Mouse (Mus musculus) kidney, adult 2 months (tissue): Measurements from ENCODE around the gene Gm3854. TPM values are rescaled to one million over a fixed set of nuclear protein-coding genes. Genes with fewer than 3 reads are reported as not detected.
"Not testable (repeated sequence)": the region's sequence is repeated elsewhere in the genome, so short reads cannot be mapped to it uniquely, and the experiment has no call there.

Experiments
- DNase-seq: peaks from one replicate; pipeline ENCODE4 v3.0.0; 2021
- H3K27ac ChIP-seq: fragments of 200-500 bp; 2 replicates; pipeline ENCODE4 v1.5.1; 2012; ENCODE audit warnings: low read depth, low read length, control low read depth, inconsistent platforms; ENCODE audit not compliant: insufficient read depth
- H3K27me3 ChIP-seq: fragments of 200-500 bp; replicated peaks from 2 replicates; pipeline ENCODE4 v1.6.1; 2012; ENCODE audit warnings: mild to moderate bottlenecking, moderate library complexity, low read length, inconsistent platforms; ENCODE audit not compliant: control insufficient read depth, insufficient read depth
- H3K36me3 ChIP-seq: fragments of 200-500 bp; 2 replicates; pipeline ENCODE4 v1.6.1; 2012; ENCODE audit warnings: mild to moderate bottlenecking, moderate library complexity, low read length, inconsistent platforms; ENCODE audit not compliant: control insufficient read depth, insufficient read depth
- H3K4me1 ChIP-seq: fragments of 200-500 bp; 2 replicates; pipeline ENCODE4 v1.6.1; 2011; ENCODE audit warnings: low read length; ENCODE audit not compliant: control insufficient read depth, insufficient read depth
- H3K4me3 ChIP-seq: fragments of 200-500 bp; 2 replicates; pipeline ENCODE4 v1.5.1; 2011; ENCODE audit warnings: mild to moderate bottlenecking, low read depth, low read length, control low read depth; ENCODE audit not compliant: insufficient read depth
- CTCF ChIP-seq: fragments of 200-500 bp; conservative IDR thresholded peaks from 2 replicates; pipeline ENCODE4 v1.5.1; 2011; ENCODE audit warnings: low read depth, mild to moderate bottlenecking, control low read depth, low read length, moderate library complexity, mixed read lengths; ENCODE audit not compliant: insufficient read depth, insufficient read length
- POLR2A ChIP-seq: fragments of 200-500 bp; IDR thresholded peaks from one replicate; pipeline ENCODE4 v1.6.1; 2011; ENCODE audit warnings: low read depth, low read length, control low read depth
- WGBS: fragments of 180-500 bp; shearing (Covaris S2); methylation state at CpG from one replicate; pipeline ENCODE4 v1.1.7; 2018; 5-methylcytosine and 5-hydroxymethylcytosine counted together
- polyA plus RNA-seq: library from polyadenylated mRNA; depleted of rRNA; stranded (reverse); fragments of >200 nt; gene quantifications from 2 replicates; pipeline ENCODE4 v1.2.3, GENCODE M21; 2012; rRNA removed

Gm3854 gene
- 0.19 and 0.28 TPM in 2 replicates for polyA plus RNA-seq

GRCm38 (mm10) chr7:6343501-6344071 is at the start of gene Gm3854:
TSS of gene Gm3854 (plus strand) at chr7:6343759.
- Histone ChIP-seq H3K4me1 (no peaks in the 10 kb centered on the region), H3K27me3 (no peaks in the 10 kb centered on the region), H3K27ac (no peak within 1 kb of the TSS), H3K36me3 (no peaks in the 10 kb centered on the region), H3K4me3 (peak within 1 kb of the TSS; percentile 71)
- TF ChIP-seq POLR2A (no peak), CTCF (no peak)
- under 1% methylated on average over 26 of the region's 26 CpGs for WGBS
- DNase-seq: peak; percentile 65

- not testable (repeated sequence) for H3K27me3 ChIP-seq, H3K27ac ChIP-seq, H3K4me1 ChIP-seq, DNase-seq, H3K4me3 ChIP-seq
- 89% methylated on average over 11 of the region's 11 CpGs for WGBS
- peaks cover 10% of the 10 kb centered on the region for H3K36me3 ChIP-seq
These were observed 42.8 kb upstream of the Gm3854 start for GRCm38 (mm10) chr7:6300796-6301195.

GRCm38 (mm10) chr7:6330458-6331232 is 12.9 kb upstream of the Gm3854 start:
- Histone ChIP-seq H3K27ac (no peak overlapping the region), H3K4me3 (peak overlapping the region; percentile 66), H3K36me3 (no peaks in the 10 kb centered on the region), H3K4me1 (no peaks in the 10 kb centered on the region), H3K27me3 (no peaks in the 10 kb centered on the region)
- TF ChIP-seq POLR2A (no peak), CTCF (no peak)
- WGBS: 16% methylated on average over 23 of the region's 23 CpGs
- DNase-seq: no peak

- TF ChIP-seq POLR2A (no peak), CTCF (no peak)
- H3K36me3 ChIP-seq: no peaks in the 10 kb centered on the region
- WGBS: 6% methylated on average over 31 of the region's 31 CpGs
- peak; percentile 85 for DNase-seq
- no peaks in the 10 kb centered on the region for H3K27me3 ChIP-seq
- H3K27ac ChIP-seq: no peak within 1 kb of the TSS
- H3K4me1 ChIP-seq: no peaks in the 10 kb centered on the region
- H3K4me3 ChIP-seq: peak within 1 kb of the TSS; percentile 66
These were observed 12.2 kb upstream of the Gm3854 start, which contains the start of gene Zfp583 for GRCm38 (mm10) chr7:6331233-6331956. TSS of gene Zfp583 (minus strand) at chr7:6331285.

GRCm38 (mm10) chr7:6339865-6340264 is 3.7 kb upstream of the Gm3854 start:
- 80% methylated on average over 5 of the region's 5 CpGs for WGBS
- TF ChIP-seq POLR2A: no peak
- no peak for TF ChIP-seq CTCF
- no peak for DNase-seq
- Histone ChIP-seq H3K4me3 (no peak overlapping the region), H3K27ac (no peak overlapping the region), H3K27me3 (no peaks in the 10 kb centered on the region), H3K36me3 (no peaks in the 10 kb centered on the region), H3K4me1 (no peaks in the 10 kb centered on the region)

- Histone ChIP-seq H3K27ac (no peak overlapping the region), H3K4me1 (no peaks in the 10 kb centered on the region), H3K36me3 (no peaks in the 10 kb centered on the region), H3K4me3 (peak overlapping the region; percentile 71), H3K27me3 (no peaks in the 10 kb centered on the region)
- no peak for DNase-seq
- WGBS: 32% methylated on average over 10 of the region's 10 CpGs
- TF ChIP-seq CTCF: no peak
- TF ChIP-seq POLR2A: no peak
These were observed 565 bp downstream of the Gm3854 start for GRCm38 (mm10) chr7:6344124-6344523.

- Histone ChIP-seq H3K4me1 (no peaks in the 10 kb centered on the region), H3K36me3 (no peaks in the 10 kb centered on the region), H3K4me3 (no peak overlapping the region), H3K27me3 (no peaks in the 10 kb centered on the region), H3K27ac (no peak overlapping the region)
- DNase-seq: no peak
- TF ChIP-seq POLR2A (no peak), CTCF (no peak)
- WGBS: 59% methylated on average over 2 of the region's 2 CpGs
These were observed 14.6 kb downstream of the Gm3854 start for GRCm38 (mm10) chr7:6358121-6358520.
